8 mouse cellular contexts compared by ENCODE assay signal in genomic region chrX:42068875-42069257, GRCm38 (mm10). TPM values are rescaled to one million over a fixed set of nuclear protein-coding genes. Genes with fewer than 3 reads are reported as not detected.
DNase-seq lines count a peak whose midpoint lies in the region; ATAC-seq and TF ChIP-seq lines count a peak whose summit lies in the region.

No protein-coding gene starts in this region.

- no peak for TF ChIP-seq CTCF in left cerebral cortex, adult 2 months (IDR thresholded peaks at IDR 0.05)

- no peaks in the 10 kb centered on the region for H3K27me3 ChIP-seq in liver, embryonic 15.5 days
- no peaks in the 10 kb centered on the region for H3K27me3 ChIP-seq in neural tube, embryonic 14.5 days (ENCODE audit: control insufficient read depth, insufficient read depth, low read length)

- H3K9me3 ChIP-seq in liver, embryonic 15.5 days (replicated peaks): no peaks in the 10 kb centered on the region
- no peaks in the 10 kb centered on the region for H3K9me3 ChIP-seq in neural tube, embryonic 14.5 days (ENCODE audit: control insufficient read depth, low read length)

- DNase-seq in left cerebral cortex, adult 2 months (ENCODE audit: extremely low spot score in 1 of 2, low spot score in 2 of 2): no peak
- no peak for DNase-seq in left cerebral cortex, postnatal 10 days (ENCODE audit: extremely low spot score in 1 of 2, low spot score in 2 of 2)
- DNase-seq in c-Kit-positive CD71-negative TER-119-negative erythroid progenitor cells, embryonic 14.5 days (ENCODE audit: low read depth): peak; percentile 23
- peak; percentile 11 for DNase-seq in heart, postnatal 4 days
- no peak for DNase-seq in thymus, postnatal 14 days
- DNase-seq in left cerebral cortex, postnatal 14 days (ENCODE audit: low spot score in 2 of 2): no peak

- peak overlapping the region; percentile 68 for H3K9ac ChIP-seq in liver, embryonic 15.5 days
- H3K9ac ChIP-seq in neural tube, embryonic 14.5 days (replicated peaks; ENCODE audit: low read depth, low read length): peak overlapping the region; percentile 51

- intact Hi-C loops in left cerebral cortex, adult 2 months (cut with DNase I): loop anchor here (1.0 to 5.0 kb wide), 2 partner anchors 37 to 80 kb away; partner anchors contain the start of gene Stag2
- intact Hi-C loops in left cerebral cortex, postnatal 10 days (cut with DNase I): no loop called here
- intact Hi-C loops in left cerebral cortex, postnatal 14 days (cut with DNase I): loop anchor here (2.0 kb wide), 2 partner anchors 36 to 80 kb away; partner anchors contain the start of gene Stag2

- 19% methylated on average over 3 of the region's 3 CpGs for WGBS in liver, embryonic 15.5 days (ENCODE audit: insufficient replicate concordance)
- 9% methylated on average over 3 of the region's 3 CpGs for WGBS in neural tube, embryonic 14.5 days

- ATAC-seq in liver, embryonic 15.5 days (ENCODE audit: insufficient read depth): peak; percentile 35
- ATAC-seq in neural tube, embryonic 14.5 days (ENCODE audit: low read depth): no peak; the same call in 1 of the 2 replicates

- H3K4me3 ChIP-seq in left cerebral cortex, adult 2 months: peak overlapping the region; percentile 60
- peak overlapping the region; percentile 69 for H3K4me3 ChIP-seq in liver, embryonic 15.5 days (replicated peaks)
- peak overlapping the region; percentile 40 for H3K4me3 ChIP-seq in neural tube, embryonic 14.5 days (ENCODE audit: low read depth, low read length)

- peak overlapping the region; percentile 64 for H3K4me2 ChIP-seq in liver, embryonic 15.5 days
- peak overlapping the region; percentile 46 for H3K4me2 ChIP-seq in neural tube, embryonic 14.5 days (ENCODE audit: low read depth, low read length)

- H3K36me3 ChIP-seq in liver, embryonic 15.5 days (replicated peaks): 0 out of 2 replicates have a peak, but pooled peaks cover 4% of the 10 kb centered on the region
- H3K36me3 ChIP-seq in neural tube, embryonic 14.5 days (ENCODE audit: control insufficient read depth, insufficient read depth, low read length): no peaks in the 10 kb centered on the region

- H3K27ac ChIP-seq in left cerebral cortex, adult 2 months: peak overlapping the region; percentile 69
- peak overlapping the region; percentile 93 for H3K27ac ChIP-seq in liver, embryonic 15.5 days (replicated peaks)
- H3K27ac ChIP-seq in neural tube, embryonic 14.5 days (ENCODE audit: low read depth, low read length): peak overlapping the region; percentile 53; the same call in 1 of the 2 replicates

- peaks cover 9% of the 10 kb centered on the region for H3K4me1 ChIP-seq in liver, embryonic 15.5 days (replicated peaks)
- no peaks in the 10 kb centered on the region for H3K4me1 ChIP-seq in neural tube, embryonic 14.5 days (ENCODE audit: control insufficient read depth, insufficient read depth, low read length)

RNA-seq across cellular contexts. Expression of gene Xiap, which starts 9.4 kb away (rescaled TPM):
- 10 to 100 TPM; 54.9 to 58.8 TPM for total RNA-seq in left cerebral cortex, adult 2 months (2021)
- 10 to 100 TPM; 46.1 to 53.5 TPM for total RNA-seq in left cerebral cortex, postnatal 10 days (2021)
- total RNA-seq in heart, postnatal 4 days (2021): 10 to 100 TPM; 46.6 to 51.1 TPM
- polyA plus RNA-seq in liver, embryonic 15.5 days (2015; fragmentation: Nextera tagmentation; extraction: Ambion mirVana): 5.1 and 5.6 TPM in 2 replicates
- polyA plus RNA-seq in neural tube, embryonic 14.5 days (2014; fragmentation: Nextera tagmentation; extraction: Ambion mirVana): 18.7 and 19.0 TPM in 2 replicates
- 10 to 100 TPM; 47.9 to 50.3 TPM for total RNA-seq in left cerebral cortex, postnatal 14 days (2021)

Comparison
In these comparisons a context has a peak if more than half of its experiments do, and no peak if none do; other contexts are left out.
1. DNase-seq: peak in c-Kit-positive CD71-negative TER-119-negative erythroid progenitor cells, embryonic 14.5 days (single experiment) and heart, postnatal 4 days (single experiment); none in left cerebral cortex, adult 2 months (0 of 2), left cerebral cortex, postnatal 10 days (0 of 2), thymus, postnatal 14 days (single experiment) and left cerebral cortex, postnatal 14 days (0 of 2).
2. Peak in every context shown above with its lines, with median percentiles within 50 percentile points of each other: H3K27ac ChIP-seq and H3K4me3 ChIP-seq.